Mouse (Mus musculus): ENCODE measurements around the gene Eif3i.

DNA sequence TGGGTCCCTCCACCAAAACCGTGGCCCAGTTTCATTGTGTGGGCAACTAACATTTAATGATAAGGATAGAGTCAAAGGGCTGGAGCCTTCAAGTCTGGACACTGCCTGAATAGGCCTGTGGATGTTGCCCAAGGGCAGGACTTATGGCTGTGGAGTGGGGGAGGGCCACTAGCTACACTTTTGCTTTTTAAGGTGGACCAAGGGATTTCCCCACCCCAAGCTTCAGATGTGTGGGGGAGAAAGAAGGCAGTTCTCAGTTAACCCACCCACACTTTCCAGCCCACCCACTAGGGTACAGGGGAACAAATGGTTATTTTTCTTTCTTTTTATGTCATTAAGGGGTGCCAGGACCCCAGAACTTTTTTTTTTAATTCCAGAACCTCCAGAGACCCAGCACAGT is 16.1 kb downstream of the Eif3i start:
- TF ChIP-seq CTCF (IDR thresholded peaks at IDR 0.05; ENCODE audit: low read depth, low read length) (no peak), POLR2AphosphoS5 (IDR thresholded peaks at IDR 0.05; ENCODE audit: insufficient replicate concordance, low read depth, low read length) (no peak), GATA1 (IDR thresholded peaks at IDR 0.05; ENCODE audit: borderline replicate concordance, low read length) (no peak), GATA2 (IDR thresholded peaks at IDR 0.05; ENCODE audit: borderline replicate concordance, low read depth, low read length) (no peak), TAL1 (conservative IDR thresholded peaks at IDR 0.05; ENCODE audit: low read depth, low read length) (no peak)
